Mouse (Mus musculus) myocyte (in vitro differentiated cells): Measurements from ENCODE around the gene Syt2. TPM values are rescaled to one million over a fixed set of nuclear protein-coding genes. Genes with fewer than 3 reads are reported as not detected.

ENCODE experiments used
- H3K27me3 ChIP-seq: one replicate; pipeline ENCODE4 v1.6.1; 2011; ENCODE audit not compliant: control insufficient read depth, insufficient read depth, insufficient read length
- H3K36me3 ChIP-seq: one replicate; pipeline ENCODE4 v1.6.1; 2011; ENCODE audit not compliant: control insufficient read depth, insufficient read depth
- H3K4me2 ChIP-seq: one replicate; pipeline ENCODE4 v1.6.1; 2011; ENCODE audit warnings: low read depth, control low read depth
- H3K4me3 ChIP-seq: one replicate; pipeline ENCODE4 v1.5.1; 2011; ENCODE audit warnings: mild to moderate bottlenecking, control low read depth, moderate library complexity
- H3K79me2 ChIP-seq: one replicate; pipeline ENCODE4 v1.6.1; 2011; ENCODE audit not compliant: control insufficient read depth, insufficient read depth
- H3ac ChIP-seq: one replicate; pipeline ENCODE4 v1.6.1; 2011; ENCODE audit not compliant: control insufficient read depth, insufficient read length
- CEBPB ChIP-seq: IDR thresholded peaks from 2 replicates; pipeline ENCODE4 v1.6.1; 2011; ENCODE audit warnings: mild to moderate bottlenecking, moderate library complexity; ENCODE audit not compliant: poor library complexity, insufficient read depth, severe bottlenecking
- E2F4 ChIP-seq: IDR thresholded peaks from one replicate; pipeline ENCODE4 v1.6.1; 2011; ENCODE audit warnings: mild to moderate bottlenecking, control low read depth, moderate library complexity; ENCODE audit not compliant: insufficient read depth
- MAX ChIP-seq: IDR thresholded peaks from one replicate; pipeline ENCODE4 v1.6.1; 2011; ENCODE audit warnings: low read depth, mild to moderate bottlenecking, control low read depth
- MYOD1 ChIP-seq, 3 experiments: IDR thresholded peaks; one replicate each; pipeline ENCODE4 v1.6.1; 2011; ENCODE audit warnings: control low read depth in 2 of 3, low read depth in 2 of 3, mild to moderate bottlenecking in 2 of 3, moderate library complexity in 1 of 3; ENCODE audit not compliant: insufficient read length in 2 of 3, control insufficient read depth in 1 of 3
- MYOG ChIP-seq, 3 experiments: IDR thresholded peaks; one replicate each; pipeline ENCODE4 v1.6.1; 2011; ENCODE audit warnings: control low read depth in 2 of 3, low read depth in 2 of 3, mild to moderate bottlenecking in 2 of 3; ENCODE audit not compliant: insufficient read length in 2 of 3, control insufficient read depth in 1 of 3, insufficient read depth in 1 of 3
- POLR2A ChIP-seq: IDR thresholded peaks from one replicate; pipeline ENCODE4 v1.6.1; 2011; ENCODE audit warnings: low read depth, mild to moderate bottlenecking, control low read depth, moderate library complexity; ENCODE audit not compliant: insufficient read length
- POLR2AphosphoS2 ChIP-seq: IDR thresholded peaks from one replicate; pipeline ENCODE4 v1.6.1; 2011; ENCODE audit warnings: low read depth, control low read depth; ENCODE audit not compliant: insufficient read length
- REST ChIP-seq: IDR thresholded peaks from one replicate; pipeline ENCODE4 v1.6.1; 2011; ENCODE audit warnings: mild to moderate bottlenecking, control low read depth, moderate library complexity; ENCODE audit not compliant: insufficient read depth, insufficient read length
- SRF ChIP-seq: IDR thresholded peaks from one replicate; pipeline ENCODE4 v1.6.1; 2011; ENCODE audit warnings: low read depth; ENCODE audit not compliant: control insufficient read depth, insufficient read length
- TCF12 ChIP-seq: IDR thresholded peaks from one replicate; pipeline ENCODE4 v1.6.1; 2011; ENCODE audit warnings: mild to moderate bottlenecking, control low read depth; ENCODE audit not compliant: poor library complexity, insufficient read depth, severe bottlenecking
- TCF3 ChIP-seq: IDR thresholded peaks from one replicate; pipeline ENCODE4 v1.6.1; 2011; ENCODE audit warnings: low read depth, control low read depth; ENCODE audit not compliant: insufficient read length
- USF1 ChIP-seq: IDR thresholded peaks from one replicate; pipeline ENCODE4 v1.6.1; 2011; ENCODE audit warnings: low read depth, mild to moderate bottlenecking, control low read depth, moderate library complexity
- polyA plus RNA-seq: library from polyadenylated mRNA; unstranded; fragments of >200 nt; fragmentation: generic; extraction: Trizol; gene quantifications from one replicate; pipeline ENCODE4 v1.2.1, GENCODE M21; 2012; ENCODE audit warnings: missing spikeins

Syt2 gene
- polyA plus RNA-seq, 1 experiment, result 0.11 TPM

- Histone ChIP-seq H3K36me3 (no peaks in the 10 kb centered on the region), H3K27me3 (no peaks in the 10 kb centered on the region), H3K79me2 (no peaks in the 10 kb centered on the region), H3ac (no peak overlapping the region), H3K4me3 (no peak overlapping the region), H3K4me2 (no peak overlapping the region)
- TF ChIP-seq SRF (no peak), POLR2A (no peak), REST (no peak), E2F4 (no peak), MAX (no peak), USF1 (no peak), POLR2AphosphoS2 (no peak), MYOD1 (IDR thresholded peaks at IDR 0.05; ENCODE audit: control insufficient read depth in 1 of 3, insufficient read length in 2 of 3, low read depth in 2 of 3) (no peak), TCF3 (no peak), TCF12 (no peak), MYOG (IDR thresholded peaks at IDR 0.05; ENCODE audit: control insufficient read depth in 1 of 3, insufficient read depth in 1 of 3, insufficient read length in 2 of 3, low read depth in 2 of 3) (no peak), CEBPB (no peak)
Measured at GRCm38 (mm10) chr1:134763776-134764438, 117.4 kb downstream of the Syt2 start.

DNA sequence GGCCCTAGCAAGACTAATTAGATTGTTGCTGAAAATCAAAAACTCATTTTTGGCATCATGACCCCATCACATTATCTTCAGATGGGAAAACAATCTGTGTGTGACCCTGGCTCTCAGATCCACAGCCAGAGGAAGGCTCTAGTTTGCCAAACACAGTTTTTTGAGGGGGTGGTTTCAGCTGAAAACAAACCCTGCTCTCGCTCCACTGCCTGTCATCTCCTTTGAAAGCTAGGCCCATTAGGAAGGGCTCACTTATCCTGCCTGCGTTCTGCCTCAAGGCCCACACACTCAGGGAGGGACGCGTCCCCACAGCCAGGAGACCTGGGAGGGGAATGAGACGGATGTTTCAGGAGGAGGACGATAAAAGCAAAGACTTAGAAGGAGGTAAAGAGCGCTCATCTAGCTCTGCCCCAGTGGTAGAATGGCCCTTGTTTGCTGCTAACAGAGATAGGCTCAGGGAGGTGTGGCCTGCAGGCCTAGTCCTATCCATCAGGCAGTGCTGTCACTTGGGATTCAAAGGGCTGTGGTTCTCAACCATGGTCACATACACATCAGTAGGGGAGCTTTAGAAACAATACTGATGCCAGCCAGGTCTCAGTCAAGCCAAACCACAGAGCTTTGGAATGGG is 118.5 kb downstream of the Syt2 start:
- Histone ChIP-seq H3K27me3 (no peaks in the 10 kb centered on the region), H3ac (no peak overlapping the region), H3K36me3 (no peaks in the 10 kb centered on the region), H3K4me3 (no peak overlapping the region), H3K4me2 (no peak overlapping the region), H3K79me2 (no peaks in the 10 kb centered on the region)
- TF ChIP-seq USF1, result no peak
- no peak for TF ChIP-seq TCF3
- no peak for TF ChIP-seq SRF
- TF ChIP-seq MYOG (IDR thresholded peaks at IDR 0.05; ENCODE audit: control insufficient read depth in 1 of 3, insufficient read depth in 1 of 3, insufficient read length in 2 of 3, low read depth in 2 of 3), result no peak
- TF ChIP-seq MYOD1 (IDR thresholded peaks at IDR 0.05; ENCODE audit: control insufficient read depth in 1 of 3, insufficient read length in 2 of 3, low read depth in 2 of 3), result no peak
- no peak for TF ChIP-seq E2F4
- no peak for TF ChIP-seq TCF12
- no peak for TF ChIP-seq MAX
- TF ChIP-seq POLR2AphosphoS2, result no peak
- TF ChIP-seq CEBPB, result no peak
- no peak for TF ChIP-seq REST
- no peak for TF ChIP-seq POLR2A

DNA sequence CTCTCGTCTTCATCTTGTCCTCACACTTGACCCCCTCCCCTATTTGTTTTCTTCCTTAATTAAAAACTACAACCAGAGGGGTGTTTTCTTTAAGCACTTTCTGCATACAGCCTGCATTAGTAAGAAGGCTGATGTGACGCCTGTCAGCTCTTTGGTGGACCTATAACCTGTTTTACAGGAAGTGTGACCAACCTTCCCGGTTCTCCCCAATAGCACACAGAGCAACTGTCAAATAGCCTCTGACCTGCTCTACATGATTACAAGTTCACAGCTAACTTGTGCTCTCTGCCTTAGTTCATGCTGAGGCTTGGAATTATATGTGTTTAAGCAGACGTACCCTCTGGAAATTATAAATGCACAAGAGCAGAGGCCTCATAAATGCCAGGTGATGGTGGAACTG is 120.0 kb downstream of the Syt2 start:
- Histone ChIP-seq H3ac (no peak overlapping the region), H3K27me3 (no peaks in the 10 kb centered on the region), H3K4me2 (no peak overlapping the region), H3K36me3 (no peaks in the 10 kb centered on the region), H3K4me3 (no peak overlapping the region), H3K79me2 (no peaks in the 10 kb centered on the region)
- TF ChIP-seq TCF12 (no peak), MYOD1 (IDR thresholded peaks at IDR 0.05; ENCODE audit: control insufficient read depth in 1 of 3, insufficient read length in 2 of 3, low read depth in 2 of 3) (no peak), USF1 (no peak), MAX (no peak), CEBPB (no peak), POLR2A (no peak), REST (no peak), POLR2AphosphoS2 (no peak), SRF (no peak)

- no peaks in the 10 kb centered on the region for H3K36me3 ChIP-seq
- TF ChIP-seq TCF3 (no peak), MYOD1 (IDR thresholded peaks at IDR 0.05; ENCODE audit: control insufficient read depth in 1 of 3, insufficient read length in 2 of 3, low read depth in 2 of 3) (no peak), SRF (no peak), POLR2A (no peak), POLR2AphosphoS2 (no peak), MYOG (IDR thresholded peaks at IDR 0.05; ENCODE audit: control insufficient read depth in 1 of 3, insufficient read depth in 1 of 3, insufficient read length in 2 of 3, low read depth in 2 of 3) (no peak), MAX (no peak), E2F4 (no peak), TCF12 (no peak), REST (no peak), USF1 (no peak), CEBPB (no peak)
- H3ac ChIP-seq, result no peak overlapping the region
- no peaks in the 10 kb centered on the region for H3K79me2 ChIP-seq
- H3K4me2 ChIP-seq, result no peak overlapping the region
- H3K4me3 ChIP-seq, result no peak overlapping the region
- no peaks in the 10 kb centered on the region for H3K27me3 ChIP-seq
Measured at GRCm38 (mm10) chr1:134770312-134770711, 123.8 kb downstream of the Syt2 start.
